In genomic region chrX:10720391-10720790, GRCm38 (mm10) we compare ENCODE assay signal across 9 mouse cellular contexts. TPM values are rescaled to one million over a fixed set of nuclear protein-coding genes. Genes with fewer than 3 reads are reported as not detected.
A peak's percentile ranks its signal among the peaks of the same experiment; 100 is the strongest.
DNase-seq lines count a peak whose midpoint lies in the region; ATAC-seq lines count a peak whose summit lies in the region.
"Had no signal": no experiment of that assay in that cellular context is flagged by ENCODE, and none has a peak within 500 bp of the region (broad histone marks: within the 10 kb centered on the region; RNA-seq: fewer than 3 reads in every experiment).

No protein-coding gene starts in this region.

- no peak overlapping the region for H3K9ac ChIP-seq in forebrain, embryonic 12.5 days
- 0 out of 2 replicates have a peak overlapping the region, but pooled peaks have one; percentile 17 for H3K9ac ChIP-seq in neural tube, embryonic 13.5 days

- H3K36me3 ChIP-seq in forebrain, embryonic 12.5 days (replicated peaks) = no peaks in the 10 kb centered on the region
- H3K36me3 ChIP-seq in neural tube, embryonic 13.5 days = no peaks in the 10 kb centered on the region

- H3K9me3 ChIP-seq in forebrain, embryonic 12.5 days = no peaks in the 10 kb centered on the region
- H3K9me3 ChIP-seq in neural tube, embryonic 13.5 days = no peaks in the 10 kb centered on the region

- intact Hi-C loops in left cerebral cortex, postnatal 36 days (cut with DNase I) = no loop called here

- DNase-seq in kidney, adult 9 months = peak; percentile 29
- no peak for DNase-seq in kidney, postnatal 4 days
- DNase-seq in liver = peak; percentile 27
- DNase-seq in left cerebral cortex, postnatal 36 days (ENCODE audit: low spot score in 2 of 2) = no peak
- DNase-seq in layer of hippocampus, postnatal 25 days (ENCODE audit: extremely low spot score in 1 of 2, low spot score in 1 of 2) = no peak
- DNase-seq: lung, postnatal 10 days; thymus, adult 18-20 months had no signal

- WGBS in forebrain, embryonic 12.5 days = 24% methylated on average over 6 of the region's 6 CpGs
- 31% methylated on average over 6 of the region's 6 CpGs for WGBS in neural tube, embryonic 13.5 days

- ATAC-seq in forebrain, embryonic 12.5 days (ENCODE audit: low FRiP score) = no peak
- no peak for ATAC-seq in neural tube, embryonic 13.5 days (ENCODE audit: low read depth)

- H3K27ac ChIP-seq in forebrain, embryonic 12.5 days = no peak overlapping the region
- no peak overlapping the region for H3K27ac ChIP-seq in neural tube, embryonic 13.5 days (replicated peaks)

- peak overlapping the region; percentile 62 for H3K4me2 ChIP-seq in forebrain, embryonic 12.5 days
- peak overlapping the region; percentile 65 for H3K4me2 ChIP-seq in neural tube, embryonic 13.5 days

- H3K4me1 ChIP-seq in forebrain, embryonic 12.5 days = peaks cover 7% of the 10 kb centered on the region
- peaks cover 14% of the 10 kb centered on the region for H3K4me1 ChIP-seq in neural tube, embryonic 13.5 days (replicated peaks)

- H3K4me3 ChIP-seq in forebrain, embryonic 12.5 days (replicated peaks) = no peak overlapping the region
- H3K4me3 ChIP-seq in neural tube, embryonic 13.5 days = 0 out of 2 replicates have a peak overlapping the region, but pooled peaks have one; percentile 59

- no peaks in the 10 kb centered on the region for H3K27me3 ChIP-seq in forebrain, embryonic 12.5 days
- no peaks in the 10 kb centered on the region for H3K27me3 ChIP-seq in neural tube, embryonic 13.5 days

RNA-seq across cellular contexts. Expression of gene Mid1ip1, which starts 5.6 kb away (rescaled TPM):
- 67.0 and 72.7 TPM in 2 replicates for polyA plus RNA-seq in forebrain, embryonic 12.5 days (2016; fragmentation: Nextera tagmentation; extraction: Ambion mirVana)
- polyA plus RNA-seq in neural tube, embryonic 13.5 days (2015; fragmentation: Nextera tagmentation; extraction: Ambion mirVana) = 92.4 and 93.4 TPM in 2 replicates
- 100 to 1,000 TPM; 101 to 121 TPM for total RNA-seq in left cerebral cortex, postnatal 36 days (2021)
- total RNA-seq in layer of hippocampus, postnatal 25 days (2021) = 10 to 100 TPM; 87.0 to 93.8 TPM

Comparison
In these comparisons a context has a peak if more than half of its experiments do, and no peak if none do; other contexts are left out.
1. DNase-seq: peak in kidney, adult 9 months (single experiment) and liver (single experiment); none in kidney, postnatal 4 days (0 of 2), left cerebral cortex, postnatal 36 days (0 of 2) and layer of hippocampus, postnatal 25 days (0 of 2).